Mouse (Mus musculus): ENCODE data around the gene Loxl3. TPM values are rescaled to one million over a fixed set of nuclear protein-coding genes. Genes with fewer than 3 reads are reported as not detected.

Loxl3 gene
- total RNA-seq, 2 experiments from 2014 or later: 1.0 to 1.4 TPM

- no peak for ATAC-seq (replicated peaks; ENCODE audit: poor library complexity)
Measured at GRCm38 (mm10) chr6:83015749-83016148, 18.2 kb upstream of the Loxl3 start.

DNA sequence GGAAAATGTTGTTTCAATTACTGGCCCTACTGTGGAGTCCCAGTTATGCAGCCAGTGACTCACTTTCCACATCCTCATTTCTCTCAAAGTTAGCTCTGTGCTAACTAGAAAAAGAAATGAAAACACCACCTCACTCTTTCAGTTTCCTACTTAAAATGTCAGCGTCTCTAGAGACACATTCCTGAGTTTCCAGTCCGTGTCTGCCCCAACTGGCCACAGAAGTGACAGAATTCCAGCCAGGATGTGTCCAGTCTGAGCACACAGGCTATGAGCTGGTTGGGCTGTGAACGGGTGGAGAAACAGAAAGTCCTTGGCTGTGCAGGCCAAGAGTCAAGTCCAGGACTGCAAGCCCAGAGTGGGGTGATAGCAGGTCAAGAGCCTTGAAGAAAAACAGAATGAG lies 16.8 kb upstream of the Loxl3 start:
- no peak for ATAC-seq (replicated peaks; ENCODE audit: poor library complexity)

- no peak for ATAC-seq (replicated peaks; ENCODE audit: poor library complexity)
Measured at GRCm38 (mm10) chr6:83019044-83019443, 14.9 kb upstream of the Loxl3 start.

DNA sequence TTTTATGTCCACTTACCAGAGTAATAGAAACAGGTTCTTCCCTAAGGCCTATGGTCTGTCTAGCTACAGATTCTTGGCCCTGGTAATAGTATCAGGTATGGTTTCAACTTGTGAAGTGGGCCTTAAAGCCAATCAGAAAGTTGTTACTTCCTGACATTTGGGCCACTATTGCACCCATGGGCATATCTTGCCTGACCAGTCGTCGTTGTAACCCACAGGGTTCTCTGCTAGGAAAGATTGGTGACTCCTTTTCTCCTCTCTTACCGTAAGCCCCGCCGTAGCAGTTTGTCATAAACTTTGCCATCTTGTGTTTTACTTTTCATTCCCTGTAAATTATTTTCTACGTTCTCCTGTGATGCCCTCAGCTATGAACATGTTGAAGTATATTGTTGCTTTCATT lies 13.9 kb upstream of the Loxl3 start:
- ATAC-seq (replicated peaks; ENCODE audit: poor library complexity): peak; percentile 78

DNA sequence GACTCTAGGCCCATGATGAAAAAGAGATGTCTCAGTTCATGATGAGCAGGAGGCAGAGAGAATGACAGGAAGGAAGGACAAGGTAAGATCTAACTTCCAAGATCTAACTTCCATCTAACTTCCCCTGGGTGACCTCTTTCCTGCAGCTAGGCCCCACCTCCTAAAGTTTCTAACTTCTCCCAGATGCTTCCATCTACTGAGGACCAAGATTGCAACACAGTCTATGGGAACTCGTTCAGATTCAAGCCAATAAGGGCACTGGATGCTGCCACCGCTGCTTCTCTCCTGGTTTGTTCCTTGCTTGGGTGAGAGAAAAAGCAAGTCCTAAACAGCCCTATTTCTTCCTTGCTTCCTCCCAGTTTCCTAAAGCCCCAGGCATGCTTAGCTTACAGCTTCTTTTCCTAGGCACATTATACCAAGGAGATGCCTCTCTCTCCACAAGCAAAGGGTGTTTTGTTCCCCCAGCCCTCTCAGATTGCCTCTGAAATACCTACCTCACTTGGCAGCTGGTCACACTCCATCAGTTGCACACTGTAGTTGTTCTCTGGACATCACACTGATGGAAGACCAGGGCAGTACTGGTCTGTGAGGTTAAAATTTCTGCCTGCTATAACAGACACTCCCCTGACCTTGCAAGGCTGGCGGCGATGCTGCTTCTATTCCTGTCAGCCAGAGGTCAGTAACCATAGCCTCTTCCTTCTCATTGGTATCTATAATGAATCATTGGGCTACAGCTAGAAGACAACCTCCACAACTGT lies 13.0 kb upstream of the Loxl3 start:
- ATAC-seq (replicated peaks; ENCODE audit: poor library complexity): no peak

DNA sequence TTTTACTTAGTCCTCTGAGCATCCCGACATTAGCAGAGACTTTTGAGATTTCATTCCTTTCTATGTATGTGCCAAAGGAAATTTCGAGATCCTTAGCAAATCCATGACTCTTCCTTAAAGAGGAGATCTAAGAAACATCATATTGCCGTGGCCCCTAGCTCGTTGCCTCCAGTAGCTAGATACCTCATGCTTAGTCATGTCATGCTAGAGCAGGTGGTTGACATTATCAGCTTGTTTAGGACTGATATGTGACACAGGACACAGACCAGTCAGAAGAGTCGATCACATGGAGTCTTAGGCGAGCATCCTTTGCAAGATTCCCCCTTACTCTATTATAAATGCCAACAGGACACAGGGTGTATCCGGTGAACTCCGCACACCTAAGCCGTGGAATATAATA lies 11.0 kb upstream of the Loxl3 start:
- ATAC-seq (replicated peaks; ENCODE audit: poor library complexity): no peak

GRCm38 (mm10) chr6:83023786-83024185 lies 10.2 kb upstream of the Loxl3 start:
- ATAC-seq (replicated peaks; ENCODE audit: poor library complexity): no peak

DNA sequence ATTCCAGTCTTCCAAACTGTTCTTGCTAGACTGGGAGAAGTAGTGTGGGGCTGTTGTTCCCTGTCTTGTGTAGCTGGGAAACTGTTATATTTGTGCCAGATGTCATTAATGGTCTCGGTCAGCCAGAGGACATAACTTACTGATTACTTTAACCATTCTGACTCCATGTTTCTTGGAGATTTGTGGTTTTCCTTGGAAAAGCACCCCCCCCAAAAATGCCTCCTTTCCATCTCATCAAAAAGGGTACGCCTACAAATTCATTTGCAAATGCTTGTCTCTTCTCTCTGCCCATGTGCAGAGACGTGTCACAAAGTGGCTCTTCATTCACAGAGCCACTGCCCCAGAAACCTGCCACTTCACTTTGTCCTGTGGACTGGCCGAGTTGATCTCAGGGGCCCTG lies 9.6 kb upstream of the Loxl3 start:
- ATAC-seq (replicated peaks; ENCODE audit: poor library complexity): no peak

DNA sequence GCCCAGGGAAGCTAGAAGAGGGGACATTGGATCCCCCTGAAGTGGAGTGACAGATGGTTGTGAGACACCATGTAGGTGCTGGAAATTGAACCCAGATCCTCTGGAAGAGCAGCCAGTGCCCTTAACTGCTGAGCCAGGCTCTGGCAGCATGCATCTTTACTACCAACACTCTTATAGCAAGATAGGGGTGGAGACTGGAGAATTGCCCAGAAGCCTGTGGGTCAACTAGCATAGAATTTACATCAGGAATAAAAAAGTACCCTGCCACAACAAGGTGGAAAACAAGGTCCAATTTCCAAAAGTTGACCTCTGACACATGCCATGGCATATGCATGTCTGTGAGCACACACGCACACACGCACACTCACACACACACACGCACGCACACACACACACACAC lies 8.8 kb upstream of the Loxl3 start:
- ATAC-seq (replicated peaks; ENCODE audit: poor library complexity): no peak

- 0 out of 2 replicates have a peak, but pooled peaks have one; percentile 7 for ATAC-seq (replicated peaks; ENCODE audit: poor library complexity)
Measured at GRCm38 (mm10) chr6:83027293-83027692, 6.7 kb upstream of the Loxl3 start.

- ATAC-seq (replicated peaks; ENCODE audit: poor library complexity): no peak
Measured at GRCm38 (mm10) chr6:83027706-83028105, 6.3 kb upstream of the Loxl3 start.

DNA sequence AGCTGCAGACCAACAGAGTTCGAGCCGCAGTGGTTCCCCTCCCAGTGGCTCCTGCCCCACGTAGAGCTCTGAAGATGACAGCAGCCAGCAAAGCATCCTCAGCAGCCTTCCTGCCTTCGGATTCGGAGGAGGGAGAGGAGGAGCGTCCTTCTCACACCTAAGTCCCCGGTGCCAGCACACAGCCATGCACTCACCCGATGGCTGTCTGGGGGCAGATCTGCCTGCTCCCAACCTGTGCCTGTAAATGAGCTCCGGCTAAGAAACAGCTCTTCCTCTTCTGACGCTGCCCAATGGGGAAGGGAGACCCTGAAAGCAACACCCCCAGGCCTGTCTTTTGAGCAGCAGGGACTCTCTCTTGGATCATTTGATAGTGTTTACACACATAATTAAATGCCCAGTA lies 4.2 kb upstream of the Loxl3 start:
- ATAC-seq (replicated peaks; ENCODE audit: poor library complexity): no peak

- ATAC-seq (replicated peaks; ENCODE audit: poor library complexity): no peak
Measured at GRCm38 (mm10) chr6:83031111-83031510, 2.9 kb upstream of the Loxl3 start.

DNA sequence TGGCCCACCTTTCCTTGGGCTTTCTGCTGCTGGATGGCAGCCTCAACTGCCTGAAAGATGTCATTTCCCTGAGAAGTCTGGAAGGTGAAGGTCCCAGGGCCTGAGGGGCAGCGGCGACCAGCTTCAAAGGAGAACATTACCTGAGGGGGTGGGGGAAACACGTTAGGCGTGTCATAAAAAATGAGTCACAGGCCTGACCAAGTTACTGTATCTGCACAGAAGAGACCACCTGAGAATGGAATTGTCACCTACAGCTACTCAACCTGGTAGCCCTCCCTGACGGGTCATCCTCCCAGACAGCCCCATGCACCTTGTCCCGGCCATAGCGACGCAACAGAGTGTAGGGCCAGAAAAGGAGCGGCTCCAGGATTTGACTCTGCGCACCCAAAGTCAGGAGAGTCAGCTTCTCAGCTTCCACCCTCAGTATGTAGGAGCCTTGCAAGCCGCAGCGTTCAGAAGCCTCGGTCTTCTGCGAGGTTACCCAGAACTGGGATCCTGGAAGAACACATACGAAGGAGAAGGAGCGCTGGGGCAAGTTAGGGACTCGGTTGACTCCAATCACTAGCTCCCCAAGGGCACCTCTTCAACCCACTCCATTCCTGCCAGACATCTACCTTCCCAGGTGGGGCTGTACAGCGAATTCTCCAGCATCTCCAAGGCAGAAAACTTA lies 1.9 kb upstream of the Loxl3 start:
- no peak for ATAC-seq (replicated peaks; ENCODE audit: poor library complexity)

DNA sequence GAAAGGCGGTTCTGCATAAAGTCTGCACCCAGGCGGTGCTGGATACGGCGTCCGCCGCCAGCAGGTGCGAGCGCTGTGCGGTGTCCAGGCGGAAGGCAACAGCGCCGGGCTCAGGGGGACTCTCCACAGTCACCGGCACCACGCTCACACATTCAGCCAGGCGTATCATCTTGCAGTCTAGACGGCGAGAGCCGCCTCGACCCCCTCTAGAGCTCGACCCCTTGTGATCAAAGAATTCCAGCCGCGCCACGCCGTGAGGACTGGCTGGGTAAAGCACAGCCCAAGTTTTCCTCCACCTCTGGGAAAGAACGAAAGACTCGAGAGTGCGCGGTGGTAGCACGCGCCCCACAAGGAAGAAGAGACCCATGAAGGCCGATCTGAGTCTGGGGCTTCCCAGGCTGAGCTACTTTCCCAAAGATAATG lies 1.2 kb upstream of the Loxl3 start:
- peak; percentile 54 for ATAC-seq (replicated peaks; ENCODE audit: poor library complexity)

DNA sequence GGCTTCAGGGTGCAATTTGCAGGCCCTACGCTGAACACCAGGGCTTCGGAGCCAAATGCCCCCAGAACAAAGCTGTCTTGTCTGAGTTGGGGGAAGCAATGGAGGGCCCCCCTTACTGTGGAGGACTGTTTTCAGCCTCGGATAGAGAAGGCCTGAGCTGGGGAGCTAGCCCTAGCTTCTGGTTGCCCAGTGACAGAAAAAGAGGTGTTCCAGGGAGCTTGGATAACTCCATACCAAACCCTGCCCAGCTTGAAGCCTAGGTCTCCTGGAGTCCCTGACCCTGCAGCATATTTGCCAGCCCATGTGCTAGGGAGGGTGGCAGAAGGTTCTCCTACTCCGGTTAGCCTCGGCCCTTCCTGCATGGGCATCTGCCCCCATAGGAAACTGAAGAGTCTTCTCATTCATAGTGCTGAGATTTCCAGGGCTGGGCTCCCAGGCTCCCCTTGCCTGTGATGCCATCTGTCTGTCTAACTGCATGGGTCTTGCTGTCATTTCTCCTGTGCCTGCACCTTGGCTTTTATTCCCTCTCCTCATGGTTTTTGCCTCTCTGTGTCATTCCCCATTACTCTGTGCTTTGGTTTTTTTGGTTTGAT lies 586 bp downstream of the Loxl3 start:
- ATAC-seq (replicated peaks; ENCODE audit: poor library complexity): no peak

DNA sequence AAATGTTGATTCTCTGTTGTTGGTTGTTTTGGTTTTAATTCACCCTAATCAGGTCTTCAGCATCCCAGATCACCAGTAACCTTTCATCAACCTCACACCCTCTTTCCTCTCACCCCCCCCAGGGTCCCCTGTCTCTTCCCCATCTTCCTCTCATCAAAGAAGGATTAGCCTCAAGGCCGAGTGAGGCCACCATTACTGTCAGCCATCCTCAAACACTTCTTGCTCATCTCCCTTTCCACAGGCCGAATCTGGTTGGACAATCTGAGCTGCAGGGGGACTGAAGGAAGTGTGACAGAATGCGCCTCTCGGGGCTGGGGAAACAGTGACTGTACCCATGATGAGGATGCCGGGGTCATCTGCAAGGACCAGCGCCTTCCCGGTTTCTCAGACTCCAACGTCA lies 3.2 kb downstream of the Loxl3 start:
- ATAC-seq (replicated peaks; ENCODE audit: poor library complexity): no peak

- ATAC-seq (replicated peaks; ENCODE audit: poor library complexity): peak; percentile 89
Measured at GRCm38 (mm10) chr6:83038496-83039012, 4.6 kb downstream of the Loxl3 start.

DNA sequence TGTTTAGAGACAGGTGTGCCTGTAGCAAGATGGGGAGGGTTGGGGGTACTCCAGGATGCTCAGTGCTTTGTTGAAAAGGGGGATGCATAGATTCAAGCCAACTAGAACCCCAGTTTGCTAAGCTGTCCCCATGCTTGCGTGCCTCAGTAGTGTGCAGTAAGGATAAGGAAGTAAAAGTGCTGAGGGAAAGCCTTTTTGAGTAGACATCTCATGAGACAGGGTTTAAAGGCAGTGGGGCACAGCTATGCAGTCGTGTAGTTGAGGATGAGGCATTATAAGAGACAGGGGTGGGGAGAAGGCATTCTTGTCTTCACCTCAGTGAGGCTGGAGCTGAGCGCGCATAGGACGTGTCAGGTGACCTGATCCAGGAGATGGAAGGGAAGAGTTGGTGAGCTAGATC lies 6.6 kb downstream of the Loxl3 start:
- no peak for ATAC-seq (replicated peaks; ENCODE audit: poor library complexity)

DNA sequence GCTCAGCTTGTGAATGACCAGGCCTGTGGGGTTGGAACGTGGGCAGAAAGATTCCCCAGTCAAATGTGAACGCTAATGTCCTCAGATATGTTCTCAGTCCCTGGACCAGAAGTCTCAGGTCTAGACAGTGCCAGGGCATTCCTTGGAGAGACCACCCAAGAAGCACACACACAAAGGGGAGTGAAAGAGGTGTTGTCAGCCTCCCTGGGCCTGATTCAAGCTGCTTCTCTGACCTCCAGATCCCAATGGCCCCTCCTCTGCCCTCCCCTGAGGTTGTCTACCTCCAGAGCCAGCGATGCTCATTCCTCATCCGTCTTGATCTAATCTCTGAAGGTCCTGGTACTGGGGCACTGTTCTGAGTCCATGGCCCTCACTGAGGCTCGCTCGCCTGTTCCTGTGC lies 9.6 kb downstream of the Loxl3 start:
- ATAC-seq (replicated peaks; ENCODE audit: poor library complexity): no peak

DNA sequence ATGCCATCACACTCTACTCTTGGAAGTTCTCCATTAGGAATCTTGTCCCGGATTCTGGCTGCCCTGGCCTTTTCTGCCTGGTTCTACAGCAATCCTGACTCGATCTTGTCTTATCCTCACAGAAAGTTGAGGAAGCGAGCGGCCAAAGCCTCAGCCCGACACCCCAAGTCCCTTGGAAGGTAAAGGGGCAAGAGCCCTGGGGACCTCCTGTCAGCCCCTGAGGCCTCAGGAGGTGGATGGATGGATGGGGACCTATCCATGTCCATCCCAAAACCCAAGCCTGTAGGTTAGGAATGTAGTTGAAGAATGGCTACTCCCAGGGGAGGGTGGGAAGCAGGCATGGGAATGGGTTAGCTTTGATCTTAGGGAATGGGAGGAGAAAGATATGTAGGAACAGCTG lies 10.0 kb downstream of the Loxl3 start:
- no peak for ATAC-seq (replicated peaks; ENCODE audit: poor library complexity)

DNA sequence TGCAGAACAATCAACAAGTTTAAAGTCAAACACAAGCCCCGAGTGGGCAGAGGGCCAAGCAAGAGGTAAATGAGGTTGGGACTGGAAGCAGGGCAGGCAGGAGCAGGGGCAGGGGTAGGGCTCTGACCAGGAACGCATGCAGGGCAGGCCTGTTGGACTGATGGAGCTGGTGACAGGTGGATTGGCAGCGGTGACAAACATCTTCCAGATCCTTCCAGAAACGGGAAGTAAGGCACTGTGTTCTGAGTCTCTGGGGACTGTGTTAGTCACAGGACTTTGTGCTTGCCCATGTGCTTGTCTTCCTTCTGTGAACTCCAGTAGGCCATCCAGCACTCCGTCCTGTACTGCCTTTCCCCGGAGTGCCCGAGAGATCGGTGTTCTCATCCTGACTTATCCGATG lies 10.8 kb downstream of the Loxl3 start:
- peak; percentile 69 for ATAC-seq (replicated peaks; ENCODE audit: poor library complexity)

Data from megakaryocyte progenitor cell, adult 5-6 weeks (primary cell).